Mouse (Mus musculus) heart, adult 2 months (tissue): ENCODE results near the gene Lsm12.

Experiments
- CTCF ChIP-seq: fragments of 200-600 bp; IDR thresholded peaks from 2 replicates; pipeline ENCODE4 v1.8.1; 2022; ENCODE audit warnings: antibody characterized with exemption, mild to moderate bottlenecking, moderate library complexity
- POLR2A ChIP-seq: fragments of 200-500 bp; IDR thresholded peaks from 2 replicates; pipeline ENCODE4 v1.6.1; 2011; ENCODE audit warnings: mild to moderate bottlenecking, low read depth, low read length, control low read depth; ENCODE audit not compliant: insufficient read depth

- TF ChIP-seq CTCF (no peak), POLR2A (no peak)
These were observed 26.8 kb upstream of the Lsm12 start for GRCm38 (mm10) chr11:102211936-102212341.
